Mouse (Mus musculus) right cerebral cortex, postnatal 10 days (tissue): ENCODE results near the gene Abcb10.

Source experiments
- DNase-seq, 2 experiments: peaks; one replicate each; pipeline ENCODE4 v3.0.0; 2021; ENCODE audit warnings: low spot score in 2 of 2

Abcb10 gene

DNA sequence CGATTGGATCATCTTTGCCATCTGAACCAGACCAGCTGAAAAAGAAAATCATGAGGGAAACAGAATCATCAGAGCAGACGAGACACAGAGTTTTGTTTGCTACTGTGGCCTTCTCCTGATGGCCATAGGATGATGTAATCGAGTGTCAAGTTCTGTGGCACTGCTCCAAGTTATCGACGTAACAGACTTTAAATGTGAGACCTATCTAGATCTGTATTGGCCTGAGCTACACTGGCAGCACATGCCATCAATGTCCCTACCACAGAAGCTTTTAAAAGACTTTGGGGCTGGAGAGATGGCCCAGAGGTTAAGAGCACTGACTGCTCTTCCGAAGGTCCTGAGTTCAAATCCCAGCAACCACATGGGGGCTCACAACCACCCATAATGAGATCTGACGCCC, 80.3 kb downstream of the Abcb10 start:
- no peak for DNase-seq
